Mouse (Mus musculus): ENCODE results near the gene Prdm8. TPM values are rescaled to one million over a fixed set of nuclear protein-coding genes. Genes with fewer than 3 reads are reported as not detected.

Gene Prdm8
- polyA plus RNA-seq, 1 experiment from 2014 or later: not detected

GRCm38 (mm10) chr5:98171651-98172230, 4.7 kb downstream of the Prdm8 start:
- Histone ChIP-seq H3K9me3 (ENCODE audit: control insufficient read depth, low read length) (no peaks in the 10 kb centered on the region), H3K36me3 (ENCODE audit: control insufficient read depth, insufficient read depth, low read length) (no peaks in the 10 kb centered on the region), H3K9ac (ENCODE audit: low read depth, low read length) (no peak overlapping the region), H3K4me2 (no peak overlapping the region), H3K27ac (ENCODE audit: low read depth, low read length) (no peak overlapping the region), H3K4me1 (replicated peaks; ENCODE audit: control insufficient read depth, insufficient read depth, low read length) (no peaks in the 10 kb centered on the region), H3K27me3 (replicated peaks; ENCODE audit: control insufficient read depth, insufficient read depth, low read length) (peaks cover 83% of the 10 kb centered on the region), H3K4me3 (ENCODE audit: low read depth, low read length) (no peak overlapping the region)
- 7% methylated on average over 9 of the region's 9 CpGs for WGBS
- ATAC-seq (replicated peaks; ENCODE audit: low FRiP score) (no peak), DNase-seq (ENCODE audit: low spot score) (no peak)

GRCm38 (mm10) chr5:98172502-98173181, 5.6 kb downstream of the Prdm8 start:
- Histone ChIP-seq H3K4me1 (replicated peaks; ENCODE audit: control insufficient read depth, insufficient read depth, low read length) (no peaks in the 10 kb centered on the region), H3K9me3 (ENCODE audit: control insufficient read depth, low read length) (no peaks in the 10 kb centered on the region), H3K9ac (ENCODE audit: low read depth, low read length) (no peak overlapping the region), H3K4me3 (ENCODE audit: low read depth, low read length) (no peak overlapping the region), H3K27ac (ENCODE audit: low read depth, low read length) (no peak overlapping the region), H3K36me3 (ENCODE audit: control insufficient read depth, insufficient read depth, low read length) (no peaks in the 10 kb centered on the region), H3K4me2 (no peak overlapping the region), H3K27me3 (replicated peaks; ENCODE audit: control insufficient read depth, insufficient read depth, low read length) (peaks cover 80% of the 10 kb centered on the region)
- DNase-seq (ENCODE audit: low spot score) (no peak), ATAC-seq (replicated peaks; ENCODE audit: low FRiP score) (no peak)
- WGBS: 9% methylated on average over 15 of the region's 15 CpGs

- H3K4me1 ChIP-seq (replicated peaks; ENCODE audit: control insufficient read depth, insufficient read depth, low read length): no peaks in the 10 kb centered on the region
- no peak overlapping the region for H3K4me2 ChIP-seq
- H3K27me3 ChIP-seq (replicated peaks; ENCODE audit: control insufficient read depth, insufficient read depth, low read length): peaks cover 78% of the 10 kb centered on the region
- H3K36me3 ChIP-seq (ENCODE audit: control insufficient read depth, insufficient read depth, low read length): no peaks in the 10 kb centered on the region
- no peaks in the 10 kb centered on the region for H3K9me3 ChIP-seq (ENCODE audit: control insufficient read depth, low read length)
- H3K27ac ChIP-seq (ENCODE audit: low read depth, low read length): no peak overlapping the region
- DNase-seq (ENCODE audit: low spot score): no peak
- no peak overlapping the region for H3K9ac ChIP-seq (ENCODE audit: low read depth, low read length)
- H3K4me3 ChIP-seq (ENCODE audit: low read depth, low read length): no peak overlapping the region
- ATAC-seq (replicated peaks; ENCODE audit: low FRiP score): no peak
These were observed 6.7 kb downstream of the Prdm8 start for GRCm38 (mm10) chr5:98173694-98174093.

- DNase-seq (ENCODE audit: low spot score): no peak
- no peaks in the 10 kb centered on the region for H3K9me3 ChIP-seq (ENCODE audit: control insufficient read depth, low read length)
- H3K4me3 ChIP-seq (ENCODE audit: low read depth, low read length): no peak overlapping the region
- 6% methylated on average over 12 of the region's 12 CpGs for WGBS
- no peak for ATAC-seq (replicated peaks; ENCODE audit: low FRiP score)
- no peak overlapping the region for H3K4me2 ChIP-seq
- H3K27ac ChIP-seq (ENCODE audit: low read depth, low read length): no peak overlapping the region
- H3K27me3 ChIP-seq (replicated peaks; ENCODE audit: control insufficient read depth, insufficient read depth, low read length): peaks cover 82% of the 10 kb centered on the region
- no peaks in the 10 kb centered on the region for H3K4me1 ChIP-seq (replicated peaks; ENCODE audit: control insufficient read depth, insufficient read depth, low read length)
- no peak overlapping the region for H3K9ac ChIP-seq (ENCODE audit: low read depth, low read length)
- no peaks in the 10 kb centered on the region for H3K36me3 ChIP-seq (ENCODE audit: control insufficient read depth, insufficient read depth, low read length)
These were observed 12.6 kb downstream of the Prdm8 start for GRCm38 (mm10) chr5:98179606-98180005.

GRCm38 (mm10) chr5:98180461-98180887, 13.5 kb downstream of the Prdm8 start:
- WGBS: 3% methylated on average over 19 of the region's 19 CpGs
- H3K27ac ChIP-seq (ENCODE audit: low read depth, low read length): no peak overlapping the region
- no peak for DNase-seq (ENCODE audit: low spot score)
- H3K4me1 ChIP-seq (replicated peaks; ENCODE audit: control insufficient read depth, insufficient read depth, low read length): no peaks in the 10 kb centered on the region
- H3K9ac ChIP-seq (ENCODE audit: low read depth, low read length): no peak overlapping the region
- H3K4me2 ChIP-seq: no peak overlapping the region
- no peak overlapping the region for H3K4me3 ChIP-seq (ENCODE audit: low read depth, low read length)
- no peaks in the 10 kb centered on the region for H3K9me3 ChIP-seq (ENCODE audit: control insufficient read depth, low read length)
- no peaks in the 10 kb centered on the region for H3K36me3 ChIP-seq (ENCODE audit: control insufficient read depth, insufficient read depth, low read length)
- peaks cover 85% of the 10 kb centered on the region for H3K27me3 ChIP-seq (replicated peaks; ENCODE audit: control insufficient read depth, insufficient read depth, low read length)
- ATAC-seq (replicated peaks; ENCODE audit: low FRiP score): no peak

- Histone ChIP-seq H3K36me3 (ENCODE audit: control insufficient read depth, insufficient read depth, low read length) (no peaks in the 10 kb centered on the region), H3K4me3 (ENCODE audit: low read depth, low read length) (no peak overlapping the region), H3K9ac (ENCODE audit: low read depth, low read length) (no peak overlapping the region), H3K9me3 (ENCODE audit: control insufficient read depth, low read length) (no peaks in the 10 kb centered on the region), H3K4me1 (replicated peaks; ENCODE audit: control insufficient read depth, insufficient read depth, low read length) (no peaks in the 10 kb centered on the region), H3K4me2 (no peak overlapping the region), H3K27ac (ENCODE audit: low read depth, low read length) (no peak overlapping the region), H3K27me3 (replicated peaks; ENCODE audit: control insufficient read depth, insufficient read depth, low read length) (peaks cover 91% of the 10 kb centered on the region)
- 2% methylated on average over 27 of the region's 27 CpGs for WGBS
- no peak for ATAC-seq (replicated peaks; ENCODE audit: low FRiP score)
- DNase-seq (ENCODE audit: low spot score): no peak
These were observed 14.1 kb downstream of the Prdm8 start for GRCm38 (mm10) chr5:98180888-98181635.

- Histone ChIP-seq H3K36me3 (ENCODE audit: control insufficient read depth, insufficient read depth, low read length) (no peaks in the 10 kb centered on the region), H3K27ac (ENCODE audit: low read depth, low read length) (no peak overlapping the region), H3K9me3 (ENCODE audit: control insufficient read depth, low read length) (no peaks in the 10 kb centered on the region), H3K9ac (ENCODE audit: low read depth, low read length) (no peak overlapping the region), H3K4me3 (ENCODE audit: low read depth, low read length) (no peak overlapping the region), H3K4me1 (replicated peaks; ENCODE audit: control insufficient read depth, insufficient read depth, low read length) (no peaks in the 10 kb centered on the region), H3K27me3 (replicated peaks; ENCODE audit: control insufficient read depth, insufficient read depth, low read length) (peaks cover 94% of the 10 kb centered on the region), H3K4me2 (no peak overlapping the region)
- WGBS: 6% methylated on average over 16 of the region's 16 CpGs
- DNase-seq (ENCODE audit: low spot score) (no peak), ATAC-seq (replicated peaks; ENCODE audit: low FRiP score) (no peak)
These were observed 14.9 kb downstream of the Prdm8 start for GRCm38 (mm10) chr5:98181686-98182602.

GRCm38 (mm10) chr5:98182603-98182920, 15.6 kb downstream of the Prdm8 start:
- Histone ChIP-seq H3K9ac (ENCODE audit: low read depth, low read length) (no peak overlapping the region), H3K27ac (ENCODE audit: low read depth, low read length) (no peak overlapping the region), H3K36me3 (ENCODE audit: control insufficient read depth, insufficient read depth, low read length) (no peaks in the 10 kb centered on the region), H3K4me3 (ENCODE audit: low read depth, low read length) (no peak overlapping the region), H3K4me1 (replicated peaks; ENCODE audit: control insufficient read depth, insufficient read depth, low read length) (no peaks in the 10 kb centered on the region), H3K27me3 (replicated peaks; ENCODE audit: control insufficient read depth, insufficient read depth, low read length) (peaks cover 96% of the 10 kb centered on the region), H3K4me2 (no peak overlapping the region), H3K9me3 (ENCODE audit: control insufficient read depth, low read length) (no peaks in the 10 kb centered on the region)
- 1% methylated on average over 5 of the region's 5 CpGs for WGBS
- no peak for DNase-seq (ENCODE audit: low spot score)
- ATAC-seq (replicated peaks; ENCODE audit: low FRiP score): no peak

Measured in liver, embryonic 11.5 days (tissue).